Mouse (Mus musculus) layer of hippocampus, postnatal 25 days (tissue): ENCODE results near the gene Edrf1. TPM values are rescaled to one million over a fixed set of nuclear protein-coding genes. Genes with fewer than 3 reads are reported as not detected.

ENCODE experiments used
- DNase-seq, 2 experiments: peaks; one replicate each; pipeline ENCODE4 v3.0.0; 2022; ENCODE audit warnings: mixed read lengths in 2 of 2, low spot score in 1 of 2; ENCODE audit errors: extremely low spot score in 1 of 2
- total RNA-seq, 2 experiments: library from RNA; stranded (reverse); gene quantifications; 2 replicates each; pipeline ENCODE4 v1.2.3; 2021

Edrf1 gene
- total RNA-seq, result 10 to 100 TPM; 23.9 to 29.1 TPM

- peak; percentile 81 to 89 for DNase-seq
Observed at GRCm38 (mm10) chr7:133637361-133638305, at the start of gene Edrf1. Gene Edrf1 (plus strand): TSS chr7:133637543.

- DNase-seq, result no peak
Observed at GRCm38 (mm10) chr7:133591750-133592149, 45.6 kb upstream of the Edrf1 start.

DNA sequence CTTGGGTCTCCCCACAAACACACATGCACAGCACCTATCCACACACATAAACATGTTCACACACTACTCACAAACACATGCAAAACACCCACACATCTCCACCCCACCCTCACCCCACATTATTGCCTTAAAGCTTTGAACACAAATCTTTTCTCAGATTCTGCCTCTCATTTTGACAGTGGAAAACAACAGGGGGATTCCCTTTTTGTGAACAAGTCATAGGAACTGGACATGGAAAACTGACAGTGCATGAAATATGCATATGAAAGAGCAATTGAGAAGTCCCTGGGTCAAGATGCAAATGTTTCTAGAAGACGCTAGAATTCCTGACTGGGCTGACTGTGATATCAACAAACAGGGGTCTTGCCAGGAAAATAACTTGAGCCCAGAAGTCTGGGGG is 36.8 kb upstream of the Edrf1 start:
- no peak for DNase-seq

DNA sequence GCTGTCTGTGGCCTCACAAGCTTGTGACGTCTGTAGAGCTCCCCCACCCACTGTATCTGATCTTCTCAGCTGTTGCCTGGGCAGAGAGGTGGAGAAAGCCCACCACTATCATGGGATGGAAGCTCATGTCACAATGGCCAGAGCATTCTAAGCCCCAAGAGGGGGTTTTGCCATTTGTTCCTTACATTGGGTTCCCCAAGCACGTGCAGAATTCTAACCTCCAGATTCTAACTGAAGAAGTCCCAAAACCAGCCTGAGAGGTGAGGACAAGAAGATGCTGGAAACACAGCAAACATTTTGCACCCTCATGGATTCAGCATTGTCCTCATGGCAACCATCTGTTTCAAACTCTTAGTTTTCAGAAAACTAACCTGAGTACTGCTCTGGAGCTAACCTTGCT is 35.3 kb upstream of the Edrf1 start, which contains the start of gene Tex36:
Gene Tex36, minus strand, starts transcription at position 101 of the 400 bp plus-strand sequence.
- no peak for DNase-seq

DNA sequence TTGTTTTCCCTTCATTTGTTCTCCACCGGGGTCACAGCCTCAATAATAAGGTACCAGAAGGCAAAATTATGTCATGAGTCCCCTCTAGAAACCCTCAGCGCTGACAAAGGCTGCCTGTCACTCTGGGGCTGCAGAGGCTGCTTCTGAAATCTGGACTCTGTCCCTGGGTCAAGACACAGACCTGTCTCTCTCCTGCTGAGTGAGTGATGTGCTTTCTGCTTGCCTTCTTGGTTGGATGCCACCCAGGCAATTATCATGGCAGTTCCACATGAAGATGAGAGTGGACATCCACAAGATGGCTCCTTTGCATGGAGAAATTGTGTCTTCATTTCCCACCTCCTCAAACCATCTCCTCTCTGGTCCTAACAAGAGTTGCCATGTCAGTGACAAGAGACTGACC is 34.2 kb upstream of the Edrf1 start:
- DNase-seq, result no peak

GRCm38 (mm10) chr7:133604427-133605081 is 32.8 kb upstream of the Edrf1 start:
- no peak for DNase-seq

DNA sequence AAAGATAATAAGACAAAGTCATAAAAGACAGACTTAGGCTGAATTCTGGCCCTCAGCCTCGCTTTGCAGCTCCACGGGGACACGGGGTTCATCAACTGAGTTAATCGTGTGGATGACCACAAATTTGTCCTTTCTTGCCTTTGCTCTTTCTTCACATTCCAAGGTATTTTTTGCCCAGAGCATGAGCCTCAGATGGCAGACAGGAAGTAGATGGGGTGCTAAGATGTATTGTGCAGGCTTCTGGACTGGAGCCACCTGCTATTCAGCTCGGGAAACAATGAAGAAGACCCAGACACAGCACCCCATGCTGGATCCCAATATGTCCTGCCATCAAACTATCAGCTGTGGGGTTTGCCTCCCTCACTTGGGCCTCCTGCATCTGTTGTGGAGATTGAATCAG is 30.0 kb upstream of the Edrf1 start:
- no peak for DNase-seq

DNA sequence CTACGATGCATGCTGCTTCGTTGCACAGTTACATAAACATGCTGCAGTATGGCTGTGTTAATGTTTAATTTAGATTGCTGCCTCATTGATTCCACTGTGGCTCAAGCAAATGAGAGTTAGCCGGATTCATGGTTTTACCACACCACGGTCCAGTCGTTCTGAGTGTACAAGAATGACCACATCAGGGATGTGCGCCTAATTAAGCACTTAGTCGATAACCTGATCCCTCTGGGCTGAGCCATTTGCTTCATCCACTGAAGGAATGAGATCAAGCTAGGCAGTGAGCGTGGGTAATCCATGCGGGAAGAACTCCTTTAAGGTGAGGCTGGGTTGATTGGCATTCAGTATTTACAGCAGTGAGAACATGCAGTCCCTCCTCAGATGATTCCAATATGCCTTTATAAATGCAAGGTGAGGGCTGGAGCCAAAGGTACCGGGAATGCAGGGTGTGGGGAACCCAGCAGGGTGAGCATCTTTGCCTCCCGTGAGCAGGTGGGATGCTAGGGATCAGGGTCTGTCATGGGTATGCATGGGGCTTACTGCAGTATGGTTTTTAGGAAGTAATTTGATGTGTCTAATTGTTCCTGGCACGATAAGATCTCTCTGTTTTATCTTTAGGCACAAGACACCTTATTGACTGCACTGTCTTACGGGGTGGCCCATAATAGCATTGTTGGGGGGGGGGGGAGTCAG is 29.3 kb upstream of the Edrf1 start:
- DNase-seq, result no peak

GRCm38 (mm10) chr7:133608631-133609340 is 28.6 kb upstream of the Edrf1 start:
- no peak for DNase-seq

DNA sequence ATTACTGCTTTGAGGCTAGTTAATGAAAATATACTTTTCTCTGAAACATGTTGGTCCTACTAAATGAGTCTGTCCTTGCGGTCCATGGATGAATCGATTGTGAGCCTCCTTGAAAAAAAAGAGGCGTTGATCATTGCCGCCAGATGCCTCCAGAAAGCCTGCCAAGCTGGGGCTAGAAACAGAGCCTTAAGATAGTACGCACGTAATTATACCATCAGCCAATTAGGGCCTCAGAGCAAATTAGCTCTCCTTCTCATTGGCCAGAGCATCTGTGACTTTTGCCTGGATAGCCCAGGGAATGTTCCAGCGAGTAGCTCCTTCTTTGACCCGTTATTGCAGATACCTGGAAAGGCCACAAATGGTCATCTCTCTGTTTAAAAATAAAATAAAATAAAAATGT is 27.8 kb upstream of the Edrf1 start:
- DNase-seq, result peak in 1 of 2 experiments; percentile 24

- no peak for DNase-seq
Observed at GRCm38 (mm10) chr7:133612981-133613380, 24.4 kb upstream of the Edrf1 start.

- DNase-seq, result peak in 1 of 2 experiments; percentile 33
Observed at GRCm38 (mm10) chr7:133620721-133621120, 16.6 kb upstream of the Edrf1 start.

GRCm38 (mm10) chr7:133623226-133623625 is 14.1 kb upstream of the Edrf1 start:
- DNase-seq, result no peak

DNA sequence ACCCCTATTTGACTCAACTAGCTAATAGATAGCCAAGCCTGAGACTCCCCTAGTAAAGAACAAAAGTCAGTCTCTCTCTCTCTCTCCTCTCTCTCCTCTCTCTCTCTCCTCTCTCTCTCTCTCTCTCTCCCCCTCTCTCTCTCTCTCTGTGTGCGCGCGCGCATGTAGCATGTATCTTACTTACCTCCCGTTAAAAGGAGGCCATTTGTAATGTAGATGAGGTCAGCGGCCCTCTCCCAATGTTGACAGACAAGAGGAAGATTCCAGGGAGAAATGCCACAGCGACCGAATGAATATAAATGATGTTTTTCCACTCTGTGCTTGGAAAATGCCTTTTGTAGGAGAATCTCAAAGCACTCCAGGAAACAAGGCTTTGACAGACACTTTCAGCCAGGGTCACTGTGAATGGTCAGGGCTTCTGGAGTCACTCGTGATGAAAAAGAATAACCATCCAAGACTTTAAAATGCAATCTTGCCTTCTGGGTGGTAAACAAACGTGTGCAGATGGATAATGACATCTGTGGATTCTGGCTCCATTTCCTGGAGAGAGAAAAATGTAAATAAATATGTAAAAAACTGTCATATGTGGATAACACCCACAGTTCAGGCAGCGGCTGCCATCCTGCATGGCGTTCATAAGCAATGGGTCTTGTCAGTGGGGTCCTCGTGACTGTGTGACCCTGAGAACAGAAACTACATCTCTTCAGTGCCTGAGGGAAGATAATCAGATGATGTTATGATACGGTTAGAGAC is 10.0 kb upstream of the Edrf1 start:
- no peak for DNase-seq

- no peak for DNase-seq
Observed at GRCm38 (mm10) chr7:133630821-133631220, 6.5 kb upstream of the Edrf1 start.

DNA sequence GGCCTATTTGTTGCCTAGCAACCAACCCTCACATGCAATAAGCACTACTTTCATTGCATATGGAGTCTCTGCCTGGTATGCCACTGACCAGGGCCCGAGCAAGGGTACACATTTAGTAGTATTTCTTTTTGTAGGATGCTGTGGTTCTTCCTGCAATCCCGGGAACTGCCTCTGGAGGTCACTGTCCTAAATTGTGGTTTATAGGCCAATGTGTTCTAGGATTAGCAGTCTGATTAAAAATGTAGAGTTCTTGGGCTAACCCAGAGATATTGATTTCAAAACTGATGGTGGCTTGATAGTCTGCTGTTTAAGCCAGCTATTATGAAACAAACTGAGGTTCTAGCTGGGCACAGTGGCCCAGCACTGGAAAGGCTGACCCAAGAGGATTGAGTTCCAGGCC is 4.9 kb upstream of the Edrf1 start:
- DNase-seq, result peak in 1 of 2 experiments; percentile 83

- DNase-seq, result no peak
Observed at GRCm38 (mm10) chr7:133634932-133635650, 2.3 kb upstream of the Edrf1 start.

DNA sequence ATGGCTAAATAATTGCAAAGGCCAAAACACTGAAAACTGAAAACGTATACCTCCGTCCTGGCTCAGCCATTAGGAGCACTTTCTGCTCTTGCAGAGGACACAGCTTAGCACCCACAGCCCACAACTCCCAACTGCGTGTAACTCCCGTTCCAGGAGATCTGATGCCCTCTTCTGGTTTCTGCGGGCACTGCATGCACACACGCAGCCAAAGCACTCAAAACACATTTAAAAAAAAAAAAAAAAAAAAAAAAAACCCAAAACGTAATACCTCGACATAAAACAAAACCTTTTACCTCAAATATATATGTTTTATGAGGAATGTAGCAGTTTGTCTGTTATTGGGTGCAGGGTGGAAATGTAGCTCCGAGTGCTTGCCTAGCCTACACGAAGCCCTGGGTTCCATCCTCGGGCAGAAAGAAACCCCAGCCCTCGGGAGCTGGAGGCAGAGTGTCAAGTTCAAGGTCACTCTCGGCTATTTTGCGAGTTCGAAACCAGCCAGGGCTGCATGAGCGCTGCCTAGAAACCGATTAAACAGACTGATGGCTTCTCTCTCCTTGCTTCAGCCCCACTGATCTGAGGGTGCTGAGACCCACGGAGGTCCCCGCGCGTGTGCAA is 498 bp upstream of the Edrf1 start:
- DNase-seq, result peak; percentile 82 to 99

DNA sequence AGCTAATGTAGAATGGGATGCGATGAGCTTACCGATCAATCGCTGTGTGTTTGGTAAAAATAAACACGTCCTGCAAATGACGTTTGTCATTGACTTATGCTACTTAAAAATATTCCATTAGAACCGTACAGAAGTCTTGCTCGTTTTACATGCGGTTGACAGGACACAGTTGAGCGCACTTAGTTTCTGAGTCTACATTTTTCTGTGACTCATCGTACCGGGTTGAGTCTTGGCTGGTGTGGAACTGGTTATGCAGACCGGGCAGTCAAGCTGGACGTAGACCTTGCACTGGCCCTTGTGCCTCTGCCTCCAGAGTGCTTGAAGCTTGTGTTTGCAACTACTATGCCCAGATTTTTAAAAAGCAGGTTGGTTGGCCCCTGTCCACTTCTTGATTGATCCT is 963 bp downstream of the Edrf1 start:
- no peak for DNase-seq
